Mouse (Mus musculus): ENCODE data around the gene Retnla.
"Not testable (repeated sequence)": the region's sequence is repeated elsewhere in the genome, so short reads cannot be mapped to it uniquely, and the experiment has no call there.

DNA sequence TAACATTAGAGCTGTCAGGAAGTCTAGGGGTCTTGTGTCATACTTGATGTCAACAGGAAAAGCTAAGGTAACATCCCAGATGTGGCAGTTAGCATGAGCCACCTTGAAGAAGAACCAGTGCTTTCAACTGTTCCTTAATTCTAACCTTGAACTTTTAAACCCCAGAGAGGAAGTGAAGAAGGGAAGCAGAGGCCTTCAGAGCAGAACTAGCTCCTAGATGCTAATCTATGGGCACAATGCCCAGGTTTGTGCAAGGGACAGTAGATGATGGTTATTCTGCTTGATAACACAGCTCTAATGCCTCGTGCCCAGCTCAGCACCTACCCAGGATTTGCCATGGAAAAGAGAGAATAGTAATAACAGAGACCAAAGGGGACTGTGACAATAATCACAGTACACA lies 8.7 kb upstream of the Retnla start:
- TF ChIP-seq CTCF, EP300 (IDR thresholded peaks at IDR 0.05): not testable (repeated sequence)

Measured in lung, postnatal 0 days (tissue).